Mouse (Mus musculus) CH12.LX (cell line): ENCODE results near the gene Adm. TPM values are rescaled to one million over a fixed set of nuclear protein-coding genes. Genes with fewer than 3 reads are reported as not detected.

Source experiments
- DNase-seq: peaks from one replicate; pipeline ENCODE4 v3.0.0-alpha.2; 2013; ENCODE audit errors: extremely low read depth
- H3K27ac ChIP-seq: 2 replicates; pipeline ENCODE4 v1.5.1; 2012; ENCODE audit warnings: low read depth, mild to moderate bottlenecking, control low read depth, moderate library complexity; ENCODE audit not compliant: insufficient read depth
- H3K27me3 ChIP-seq: replicated peaks from 2 replicates; pipeline ENCODE3; 2012; ENCODE audit warnings: inconsistent platforms
- H3K36me3 ChIP-seq, 2 experiments: replicated peaks in 1 of 2; 2 replicates each; pipeline versions ENCODE3 to v1.6.1; 2012; ENCODE audit warnings: inconsistent platforms in 1 of 2, low read length in 1 of 2, mild to moderate bottlenecking in 1 of 2, mixed read lengths in 1 of 2, moderate library complexity in 1 of 2; ENCODE audit not compliant: control insufficient read depth in 1 of 2, insufficient read depth in 1 of 2
- H3K4me1 ChIP-seq, 2 experiments: 2 replicates each; pipeline ENCODE4 v1.6.1; 2012; ENCODE audit warnings: inconsistent platforms in 1 of 2, moderate library complexity in 1 of 2; ENCODE audit not compliant: insufficient read depth in 2 of 2, control insufficient read depth in 1 of 2
- H3K4me2 ChIP-seq: 2 replicates; pipeline ENCODE4 v1.6.1; 2012; ENCODE audit warnings: low read depth, mild to moderate bottlenecking, control low read depth; ENCODE audit not compliant: poor library complexity, insufficient read depth, severe bottlenecking
- H3K4me3 ChIP-seq, 3 experiments: fragments of 150-350 bp in 1 of 3; sonication (generic) in 1 of 3; replicated peaks in 1 of 3; 2 replicates each; pipeline versions ENCODE3 to v1.5.1; 2011 to 2012; ENCODE audit warnings: low read depth in 2 of 3, low read length in 2 of 3, mild to moderate bottlenecking in 2 of 3, moderate library complexity in 2 of 3, control low read depth in 1 of 3, improper control_type of control experiment in 1 of 3, inconsistent platforms in 1 of 3, mixed read lengths in 1 of 3; ENCODE audit not compliant: poor library complexity in 1 of 3
- H3K79me2 ChIP-seq: replicated peaks from 2 replicates; pipeline ENCODE4 v1.6.1; 2012; ENCODE audit warnings: mild to moderate bottlenecking, moderate library complexity; ENCODE audit not compliant: control insufficient read depth, poor library complexity, insufficient read depth, severe bottlenecking; ENCODE audit errors: extremely low read depth
- H3K9ac ChIP-seq: 2 replicates; pipeline ENCODE4 v1.6.1; 2012; ENCODE audit warnings: low read depth, mild to moderate bottlenecking, control low read depth, moderate library complexity; ENCODE audit not compliant: insufficient read depth
- H3K9me3 ChIP-seq: replicated peaks from 2 replicates; pipeline ENCODE3; 2012; ENCODE audit warnings: low read length, inconsistent platforms, mixed read lengths
- BHLHE40 ChIP-seq: IDR thresholded peaks from 2 replicates; pipeline ENCODE4 v1.6.1; 2011; ENCODE audit warnings: mild to moderate bottlenecking, low read depth, low read length, improper control_type of control experiment
- CTCF ChIP-seq, 2 experiments: IDR thresholded peaks in 1 of 2; conservative IDR thresholded peaks in 1 of 2; 2 replicates each; pipeline ENCODE4 v1.5.1; 2011 to 2012; ENCODE audit warnings: low read depth in 2 of 2, low read length in 2 of 2, improper control_type of control experiment in 1 of 2, inconsistent platforms in 1 of 2, mild to moderate bottlenecking in 1 of 2, moderate library complexity in 1 of 2
- HCFC1 ChIP-seq: IDR thresholded peaks from 2 replicates; pipeline ENCODE4 v1.6.1; 2012; ENCODE audit warnings: low read depth, mild to moderate bottlenecking, inconsistent platforms, low read length, improper control_type of control experiment
- IRF4 ChIP-seq: IDR thresholded peaks from 2 replicates; pipeline ENCODE4 v1.6.1; 2014; ENCODE audit warnings: low read depth, mild to moderate bottlenecking, inconsistent platforms, low read length, improper control_type of control experiment
- KAT2A ChIP-seq: IDR thresholded peaks from 2 replicates; pipeline ENCODE4 v1.6.1; 2012; ENCODE audit warnings: low read length, improper control_type of control experiment, inconsistent platforms; ENCODE audit not compliant: insufficient replicate concordance
- MAFK ChIP-seq: IDR thresholded peaks from 2 replicates; pipeline ENCODE4 v1.6.1; 2011; ENCODE audit warnings: low read length, improper control_type of control experiment; ENCODE audit not compliant: insufficient replicate concordance
- MAX ChIP-seq: IDR thresholded peaks from 2 replicates; pipeline ENCODE4 v1.6.1; 2011; ENCODE audit warnings: low read length, improper control_type of control experiment
- MAZ ChIP-seq: IDR thresholded peaks from 2 replicates; pipeline ENCODE4 v1.6.1; 2012; ENCODE audit warnings: low read depth, mild to moderate bottlenecking, inconsistent platforms, low read length, improper control_type of control experiment, moderate library complexity
- MYC ChIP-seq: IDR thresholded peaks from 2 replicates; pipeline ENCODE4 v1.6.1; 2011; ENCODE audit warnings: low read depth, mild to moderate bottlenecking, improper control_type of control experiment, low read length
- NRF1 ChIP-seq: IDR thresholded peaks from 2 replicates; pipeline ENCODE4 v1.6.1; 2014; ENCODE audit warnings: low read depth, mild to moderate bottlenecking, inconsistent platforms, low read length, improper control_type of control experiment, moderate library complexity
- PAX5 ChIP-seq: IDR thresholded peaks from 2 replicates; pipeline ENCODE4 v1.6.1; 2012; ENCODE audit warnings: low read length, inconsistent platforms, mixed read lengths
- RAD21 ChIP-seq: IDR thresholded peaks from 2 replicates; pipeline ENCODE4 v1.6.1; 2011; ENCODE audit warnings: low read depth, mild to moderate bottlenecking, low read length, improper control_type of control experiment, moderate library complexity
- SIN3A ChIP-seq: IDR thresholded peaks from 2 replicates; pipeline ENCODE4 v1.6.1; 2012; ENCODE audit warnings: low read length, improper control_type of control experiment, inconsistent platforms
- SMC3 ChIP-seq: IDR thresholded peaks from 2 replicates; pipeline ENCODE4 v1.6.1; 2011; ENCODE audit warnings: low read depth, low read length, improper control_type of control experiment
- TCF12 ChIP-seq: IDR thresholded peaks from 2 replicates; pipeline ENCODE4 v1.6.1; 2014; ENCODE audit warnings: low read depth, mild to moderate bottlenecking, inconsistent platforms, low read length, improper control_type of control experiment
- ZC3H11A ChIP-seq: IDR thresholded peaks from 2 replicates; pipeline ENCODE4 v1.6.1; 2012; ENCODE audit warnings: low read depth, mild to moderate bottlenecking, inconsistent platforms, low read length, improper control_type of control experiment
- ZMIZ1 ChIP-seq: IDR thresholded peaks from 2 replicates; pipeline ENCODE4 v1.6.1; 2012; ENCODE audit warnings: low read depth, mild to moderate bottlenecking, inconsistent platforms, low read length, improper control_type of control experiment
- ZNF384 ChIP-seq: IDR thresholded peaks from 2 replicates; pipeline ENCODE4 v1.6.1; 2012; ENCODE audit warnings: low read depth, low read length, improper control_type of control experiment, inconsistent platforms
- dilution Hi-C: fragments of 300-500 bp; cut with MboI; formaldehyde crosslinking; loops from 2 replicates; pipeline ENCODE4 v1.14.3; 2020; ENCODE audit warnings: low sequenced_read_pairs; ENCODE audit not compliant: extremely low pct_unique_long_range_greater_than_20kb, extremely low pct_ligation_motif_present
- in situ Hi-C: fragments of 300-500 bp; cut with MboI; formaldehyde crosslinking; loops from 3 replicates; pipeline ENCODE4 v1.14.3; 2019; ENCODE audit warnings: low sequenced_read_pairs, low pct_ligation_motif_present, low pct_unique_long_range_greater_than_20kb, mixed read lengths
- polyA plus RNA-seq: library from polyadenylated mRNA; unstranded; fragments of >175 nt; gene quantifications from 2 replicates; pipeline ENCODE4 v1.2.1, GENCODE M21; 2012; ENCODE audit warnings: low read depth; ENCODE audit not compliant: insufficient read length
- total RNA-seq, 2 experiments: library from RNA; depleted of rRNA; stranded (reverse); fragments of 300-350 nt in 1 of 2; fragments of >200 nt in 1 of 2; gene quantifications; 2 replicates each; pipeline ENCODE4 v1.2.3; 2012 to 2014

Adm gene
- total and polyA plus RNA-seq, 3 experiments: 6.9 to 23.2 (median 16.0) TPM

DNA sequence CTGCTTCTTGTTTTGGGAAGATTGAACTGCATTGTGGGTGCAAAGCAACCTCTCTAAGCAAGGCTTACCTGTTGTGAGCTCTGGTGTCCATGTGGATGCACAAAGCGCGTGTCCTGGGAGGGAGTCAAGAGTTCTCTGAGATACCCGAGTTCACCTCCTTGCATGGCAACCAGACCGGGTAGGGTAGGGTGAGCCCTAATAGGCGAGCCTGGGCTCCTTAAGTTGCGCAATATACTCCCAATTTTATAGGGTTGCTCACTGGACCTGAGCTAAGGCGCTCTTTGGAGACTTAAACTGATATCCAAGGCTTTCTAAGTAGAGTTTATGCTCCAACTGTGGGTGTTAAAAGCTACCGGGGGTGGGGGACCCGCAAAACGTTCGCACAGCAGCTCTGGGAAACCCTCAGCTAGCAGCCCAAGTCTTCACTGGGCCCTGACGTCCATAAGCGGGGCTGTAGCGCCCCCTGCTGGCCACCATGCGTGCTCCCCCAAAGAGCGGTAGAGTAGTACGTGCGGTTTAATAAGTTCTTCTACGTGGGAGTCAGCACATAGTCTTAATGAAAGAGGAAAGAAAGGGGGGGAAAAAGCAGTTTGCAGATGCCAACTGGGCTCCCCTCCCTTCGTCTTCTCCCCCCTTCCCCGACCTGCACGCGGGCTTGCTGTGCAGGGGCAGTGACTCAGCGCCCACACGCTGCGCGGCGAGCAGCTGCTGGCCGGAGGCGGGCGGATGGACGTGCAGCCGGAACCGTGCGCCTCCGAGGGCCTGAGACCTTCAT, 2.6 kb downstream of the Adm start:
- in situ Hi-C loops (loop anchor here (5.0 kb wide), 3 partner anchors 78 to 468 kb away; no protein-coding TSS in a partner anchor), dilution Hi-C loops (no loop called here)
- no peak overlapping the region for H3K27ac ChIP-seq
- DNase-seq: peak; percentile 87
- no peaks in the 10 kb centered on the region for H3K36me3 ChIP-seq
- H3K4me2 ChIP-seq: peak overlapping the region; percentile 91
- peak overlapping the region; percentile 59; the same call in 1 of the 2 replicates for H3K9ac ChIP-seq
- 0 out of 2 replicates have a peak, but pooled peaks cover 5% of the 10 kb centered on the region for H3K79me2 ChIP-seq
- H3K4me3 ChIP-seq: peak overlapping the region; percentile 60 to 77 (median 72)
- H3K27me3 ChIP-seq: peaks cover 14% of the 10 kb centered on the region
- H3K9me3 ChIP-seq: no peaks in the 10 kb centered on the region
- no peak for TF ChIP-seq ZMIZ1
- peak; percentile 60; the same call in 1 of the 2 replicates for TF ChIP-seq ZC3H11A
- peak; percentile 38; the same call in 1 of the 2 replicates for TF ChIP-seq IRF4
- no peak for TF ChIP-seq MAZ
- TF ChIP-seq HCFC1: no peak
- no peak for TF ChIP-seq MYC
- no peak for TF ChIP-seq ZNF384
- peak; percentile 46; the same call in 1 of the 2 replicates for TF ChIP-seq TCF12
- no peak for TF ChIP-seq PAX5
- TF ChIP-seq SMC3: peak; percentile 87
- TF ChIP-seq KAT2A: no peak
- TF ChIP-seq RAD21: peak; percentile 94
- TF ChIP-seq CTCF (conservative IDR thresholded peaks at IDR 0.05 in 1 of 2, IDR thresholded peaks at IDR 0.05 in 1 of 2; ENCODE audit: low read depth in 2 of 2, low read length in 2 of 2): peak; percentile 57 to 96
- TF ChIP-seq BHLHE40: peak; percentile 69
- TF ChIP-seq SIN3A: peak; percentile 48; the same call in 1 of the 2 replicates
- TF ChIP-seq MAX: peak; percentile 14; the same call in 1 of the 2 replicates
- TF ChIP-seq NRF1: 0 out of 2 replicates have a peak, but pooled peaks have one; percentile 22
- TF ChIP-seq MAFK: 0 out of 2 replicates have a peak, but pooled peaks have one; percentile 19
- H3K4me1 ChIP-seq: peaks cover 0 to 23% of the 10 kb centered on the region in 2 experiments; a peak in 2 of 4 replicates
